In genomic region chr3:84059676-84060075, GRCm38 (mm10) we compare ENCODE assay signal across 12 mouse cellular contexts. TPM values are rescaled to one million over a fixed set of nuclear protein-coding genes. Genes with fewer than 3 reads are reported as not detected.
A peak's percentile ranks its signal among the peaks of the same experiment; 100 is the strongest.
DNase-seq lines count a peak whose midpoint lies in the region; ATAC-seq and TF ChIP-seq lines count a peak whose summit lies in the region.
"Had no signal": no experiment of that assay in that cellular context is flagged by ENCODE, and none has a peak within 500 bp of the region (broad histone marks: within the 10 kb centered on the region; RNA-seq: fewer than 3 reads in every experiment).

No protein-coding gene starts in this region.

- TF ChIP-seq CTCF in liver, postnatal 0 days (IDR thresholded peaks at IDR 0.05; ENCODE audit: low read depth), result no peak

- H3K27me3 ChIP-seq in forebrain, embryonic 15.5 days, result no peaks in the 10 kb centered on the region
- no peaks in the 10 kb centered on the region for H3K27me3 ChIP-seq in forebrain, embryonic 11.5 days (ENCODE audit: control insufficient read depth, insufficient read depth, low read length)
- H3K27me3 ChIP-seq in liver, postnatal 0 days (ENCODE audit: insufficient read depth, low read length), result no peaks in the 10 kb centered on the region
- H3K27me3 ChIP-seq in liver, embryonic 11.5 days (replicated peaks; ENCODE audit: control insufficient read depth, insufficient read depth, low read length), result no peaks in the 10 kb centered on the region
- H3K27me3 ChIP-seq in embryonic facial prominence, embryonic 11.5 days (ENCODE audit: control insufficient read depth, insufficient read depth, low read length), result no peaks in the 10 kb centered on the region

- H3K9me3 ChIP-seq in forebrain, embryonic 15.5 days, result no peaks in the 10 kb centered on the region
- no peaks in the 10 kb centered on the region for H3K9me3 ChIP-seq in forebrain, embryonic 11.5 days (ENCODE audit: control insufficient read depth, low read length)
- H3K9me3 ChIP-seq in liver, postnatal 0 days (ENCODE audit: low read length), result no peaks in the 10 kb centered on the region; the same call in 1 of the 2 replicates
- no peaks in the 10 kb centered on the region for H3K9me3 ChIP-seq in liver, embryonic 11.5 days (ENCODE audit: control insufficient read depth, low read length)
- H3K9me3 ChIP-seq in embryonic facial prominence, embryonic 11.5 days (replicated peaks; ENCODE audit: control insufficient read depth, low read length), result no peaks in the 10 kb centered on the region

- H3K36me3 ChIP-seq in forebrain, embryonic 15.5 days, result no peaks in the 10 kb centered on the region
- H3K36me3 ChIP-seq in forebrain, embryonic 11.5 days (ENCODE audit: control insufficient read depth, insufficient read depth, low read length), result no peaks in the 10 kb centered on the region
- no peaks in the 10 kb centered on the region for H3K36me3 ChIP-seq in liver, postnatal 0 days (replicated peaks; ENCODE audit: insufficient read depth, low read length)
- no peaks in the 10 kb centered on the region for H3K36me3 ChIP-seq in liver, embryonic 11.5 days (ENCODE audit: control insufficient read depth, insufficient read depth, low read length)
- H3K36me3 ChIP-seq in embryonic facial prominence, embryonic 11.5 days (replicated peaks; ENCODE audit: control insufficient read depth, insufficient read depth, low read depth, low read length), result no peaks in the 10 kb centered on the region

- WGBS in forebrain, embryonic 15.5 days, result 37% methylated on average over 4 of the region's 4 CpGs
- WGBS in forebrain, embryonic 11.5 days, result 75% methylated on average over 4 of the region's 4 CpGs
- WGBS in liver, postnatal 0 days (ENCODE audit: insufficient replicate concordance), result 69% methylated on average over 4 of the region's 4 CpGs
- 61% methylated on average over 4 of the region's 4 CpGs for WGBS in liver, embryonic 11.5 days
- WGBS in embryonic facial prominence, embryonic 11.5 days, result 25% methylated on average over 4 of the region's 4 CpGs

- peak; percentile 73 for ATAC-seq in forebrain, embryonic 15.5 days (replicated peaks)
- ATAC-seq in forebrain, embryonic 11.5 days (replicated peaks; ENCODE audit: low FRiP score), result no peak
- no peak for ATAC-seq in liver, postnatal 0 days
- no peak for ATAC-seq in liver, embryonic 11.5 days (replicated peaks; ENCODE audit: low FRiP score)
- ATAC-seq in embryonic facial prominence, embryonic 11.5 days (replicated peaks; ENCODE audit: insufficient number of reproducible peaks, low FRiP score, low TSS enrichment, low read depth), result no peak

- H3K4me3 ChIP-seq in forebrain, embryonic 15.5 days, result no peak overlapping the region
- H3K4me3 ChIP-seq in forebrain, embryonic 11.5 days (ENCODE audit: low read depth, low read length), result no peak overlapping the region
- no peak overlapping the region for H3K4me3 ChIP-seq in liver, postnatal 0 days (ENCODE audit: low read depth, low read length)
- H3K4me3 ChIP-seq in liver, embryonic 11.5 days (ENCODE audit: low read depth, low read length), result no peak overlapping the region
- no peak overlapping the region for H3K4me3 ChIP-seq in embryonic facial prominence, embryonic 11.5 days (ENCODE audit: low read depth, low read length)
- H3K4me3 ChIP-seq: left cerebral cortex, adult 2 months had no signal

- peak overlapping the region; percentile 53 for H3K27ac ChIP-seq in forebrain, embryonic 15.5 days (replicated peaks)
- no peak overlapping the region for H3K27ac ChIP-seq in forebrain, embryonic 11.5 days (ENCODE audit: low read depth, low read length)
- H3K27ac ChIP-seq in liver, postnatal 0 days (ENCODE audit: low read depth), result peak overlapping the region; percentile 16; the same call in 1 of the 2 replicates
- no peak overlapping the region for H3K27ac ChIP-seq in liver, embryonic 11.5 days (ENCODE audit: low read depth, low read length)
- H3K27ac ChIP-seq in embryonic facial prominence, embryonic 11.5 days (replicated peaks; ENCODE audit: low read depth, low read length), result peak overlapping the region; percentile 11
- H3K27ac ChIP-seq: left cerebral cortex, adult 2 months had no signal

- no peak for TF ChIP-seq EP300 in liver, postnatal 0 days (IDR thresholded peaks at IDR 0.05; ENCODE audit: low read depth)

- H3K4me2 ChIP-seq in forebrain, embryonic 15.5 days (replicated peaks), result no peak overlapping the region
- H3K4me2 ChIP-seq in forebrain, embryonic 11.5 days (ENCODE audit: low read depth, low read length, severe bottlenecking), result no peak overlapping the region
- H3K4me2 ChIP-seq in liver, postnatal 0 days (ENCODE audit: low read depth, low read length), result no peak overlapping the region
- no peak overlapping the region for H3K4me2 ChIP-seq in liver, embryonic 11.5 days
- H3K4me2 ChIP-seq in embryonic facial prominence, embryonic 11.5 days (ENCODE audit: low read depth, low read length), result no peak overlapping the region

- DNase-seq in forebrain, embryonic 11.5 days (ENCODE audit: low spot score), result no peak
- DNase-seq in liver, postnatal 0 days, result no peak
- DNase-seq in liver, embryonic 11.5 days (ENCODE audit: low spot score), result no peak
- DNase-seq in embryonic facial prominence, embryonic 11.5 days (ENCODE audit: low spot score), result peak; percentile 57
- DNase-seq in mesoderm, embryonic 11.5 days (ENCODE audit: low read depth, low spot score), result peak; percentile 31
- no peak for DNase-seq in adrenal gland, adult 8-10 months
- no peak for DNase-seq in thymus, postnatal 36 days
- DNase-seq: cerebellum, adult 9-11 months; heart, postnatal 10 days; kidney, adult 8-10 months had no signal

- H3K4me1 ChIP-seq in forebrain, embryonic 15.5 days, result peaks cover 11% of the 10 kb centered on the region
- no peaks in the 10 kb centered on the region for H3K4me1 ChIP-seq in forebrain, embryonic 11.5 days (replicated peaks; ENCODE audit: control insufficient read depth, insufficient read depth, low read length)
- peaks cover 23% of the 10 kb centered on the region for H3K4me1 ChIP-seq in liver, postnatal 0 days (ENCODE audit: insufficient read depth)
- peaks cover 2% of the 10 kb centered on the region; the same call in 1 of the 2 replicates for H3K4me1 ChIP-seq in liver, embryonic 11.5 days (replicated peaks; ENCODE audit: control insufficient read depth, insufficient read depth, low read length)
- H3K4me1 ChIP-seq in embryonic facial prominence, embryonic 11.5 days (ENCODE audit: control insufficient read depth, insufficient read depth, low read length), result peaks cover 3% of the 10 kb centered on the region; the same call in 1 of the 2 replicates

- no peak overlapping the region for H3K9ac ChIP-seq in forebrain, embryonic 15.5 days (replicated peaks)
- H3K9ac ChIP-seq in forebrain, embryonic 11.5 days (ENCODE audit: low read length), result no peak overlapping the region
- H3K9ac ChIP-seq in liver, postnatal 0 days (replicated peaks), result no peak overlapping the region
- no peak overlapping the region for H3K9ac ChIP-seq in liver, embryonic 11.5 days (ENCODE audit: low read depth, low read length)
- H3K9ac ChIP-seq in embryonic facial prominence, embryonic 11.5 days (replicated peaks; ENCODE audit: low read length), result no peak overlapping the region

RNA-seq across cellular contexts. Expression of gene Tmem131l, which starts 19.7 kb away (rescaled TPM):
- 125 and 130 TPM in 2 replicates for polyA plus RNA-seq in forebrain, embryonic 15.5 days (2015; fragmentation: Nextera tagmentation; extraction: Ambion mirVana)
- polyA plus RNA-seq in forebrain, embryonic 11.5 days (2014; fragmentation: Nextera tagmentation; extraction: Ambion mirVana), result 96.0 and 99.2 TPM in 2 replicates
- polyA plus RNA-seq in liver, postnatal 0 days (2015; fragmentation: Nextera tagmentation; extraction: Ambion mirVana), result 19.1 and 20.2 TPM in 2 replicates
- polyA plus RNA-seq in liver, embryonic 11.5 days (2014; fragmentation: Nextera tagmentation; extraction: Ambion mirVana), result 35.7 and 37.9 TPM in 2 replicates
- 83.2 and 84.2 TPM in 2 replicates for polyA plus RNA-seq in embryonic facial prominence, embryonic 11.5 days (2014; fragmentation: Nextera tagmentation; extraction: Ambion mirVana)
- total RNA-seq in adrenal gland, adult 8-10 months (2022), result 10 to 100 TPM; 37.3 to 56.8 (median 50.1) TPM

Comparison
In these comparisons a context has a peak if more than half of its experiments do, and no peak if none do; other contexts are left out.
1. H3K27ac ChIP-seq: peak in forebrain, embryonic 15.5 days (single experiment), liver, postnatal 0 days (single experiment) and embryonic facial prominence, embryonic 11.5 days (single experiment); none in forebrain, embryonic 11.5 days (single experiment) and liver, embryonic 11.5 days (single experiment).
2. DNase-seq: peak in embryonic facial prominence, embryonic 11.5 days (single experiment) and mesoderm, embryonic 11.5 days (single experiment); none in forebrain, embryonic 11.5 days (single experiment), liver, postnatal 0 days (single experiment), liver, embryonic 11.5 days (single experiment), adrenal gland, adult 8-10 months (single experiment) and thymus, postnatal 36 days (0 of 2).